Mouse (Mus musculus) megakaryocyte-erythroid progenitor cell, adult 5-6 weeks (primary cell): ENCODE measurements at regions not wholly inside any gene's neighbourhood (a gene's known extent, or its start where the extent isn't known, plus 50 kb on each side); places are given as distances from the start of the nearest gene placed in this dataset.
"Not testable (repeated sequence)": the region's sequence is repeated elsewhere in the genome, so short reads cannot be mapped to it uniquely, and the experiment has no call there.

Experiments used
- ATAC-seq: replicated peaks from 2 replicates; pipeline ENCODE4 v1.8.0; 2016; ENCODE audit warnings: mild to moderate bottlenecking, inconsistent platforms; ENCODE audit not compliant: severe bottlenecking, poor library complexity, low FRiP score, low TSS enrichment

GRCm38 (mm10) chr5:97831421-97831820 lies 199.4 kb downstream of the Antxr2 start:
- no peak for ATAC-seq

GRCm38 (mm10) chr5:97817485-97817884 lies 213.4 kb downstream of the Antxr2 start:
- no peak for ATAC-seq

DNA sequence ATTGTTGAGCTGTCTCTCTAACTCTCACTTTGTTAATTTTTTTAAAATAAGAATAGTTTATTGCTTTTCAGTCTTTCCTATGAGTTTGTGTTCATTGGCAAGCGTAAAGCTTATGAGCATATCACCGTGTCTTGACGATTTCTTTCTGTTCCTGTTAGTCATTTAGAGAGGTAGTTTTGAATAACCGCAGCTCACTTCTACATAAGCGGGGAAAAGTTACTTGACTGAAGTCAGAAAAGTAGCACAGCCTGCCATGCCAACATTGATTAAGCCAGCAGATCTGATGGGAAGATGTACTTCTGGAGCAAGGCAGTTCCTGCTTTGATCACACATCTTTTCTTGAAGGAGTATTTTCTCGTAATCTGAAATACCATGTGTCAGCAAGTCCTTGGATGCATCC lies 215.5 kb downstream of the Antxr2 start:
- no peak for ATAC-seq

GRCm38 (mm10) chr5:97814700-97815099 lies 216.1 kb downstream of the Antxr2 start:
- no peak for ATAC-seq

DNA sequence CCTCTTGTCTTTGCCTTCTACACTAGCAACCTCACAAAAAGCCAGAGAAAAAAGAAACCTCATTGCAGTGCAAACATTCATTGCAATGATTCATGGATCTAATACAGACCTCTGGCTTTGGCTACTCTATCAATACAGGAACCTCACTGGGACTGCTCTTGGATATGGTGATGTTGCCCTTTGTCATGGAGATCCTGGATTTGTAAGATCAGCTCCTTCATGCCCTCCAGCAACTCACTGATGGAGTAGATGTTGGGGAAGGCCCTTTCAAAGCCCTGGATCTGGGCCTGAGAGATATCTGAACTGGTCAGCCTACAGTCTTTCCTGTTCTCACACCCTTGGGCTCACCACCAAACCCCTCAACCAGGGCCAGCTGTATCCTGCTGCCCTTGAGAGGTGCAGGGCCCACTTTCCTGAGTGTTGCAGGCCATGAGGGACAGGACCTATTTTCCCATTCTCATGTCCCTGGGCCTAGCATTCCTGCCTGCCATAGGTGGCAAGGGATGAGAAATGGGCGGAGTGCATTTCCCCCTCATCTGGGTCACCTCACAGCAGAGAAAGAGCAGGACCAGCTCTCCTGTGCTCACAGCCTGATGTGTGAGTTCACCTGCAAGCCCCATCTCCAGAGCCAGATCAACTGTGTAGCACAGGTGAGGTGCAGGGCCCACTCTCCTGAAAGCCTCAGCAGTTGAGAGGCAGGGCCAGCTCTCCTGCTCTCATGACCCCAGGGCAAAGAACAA lies 218.1 kb downstream of the Antxr2 start:
- ATAC-seq: no peak

GRCm38 (mm10) chr5:97809007-97809406 lies 221.8 kb downstream of the Antxr2 start:
- no peak for ATAC-seq

GRCm38 (mm10) chr5:97807171-97807570 lies 223.7 kb downstream of the Antxr2 start:
- ATAC-seq: no peak

DNA sequence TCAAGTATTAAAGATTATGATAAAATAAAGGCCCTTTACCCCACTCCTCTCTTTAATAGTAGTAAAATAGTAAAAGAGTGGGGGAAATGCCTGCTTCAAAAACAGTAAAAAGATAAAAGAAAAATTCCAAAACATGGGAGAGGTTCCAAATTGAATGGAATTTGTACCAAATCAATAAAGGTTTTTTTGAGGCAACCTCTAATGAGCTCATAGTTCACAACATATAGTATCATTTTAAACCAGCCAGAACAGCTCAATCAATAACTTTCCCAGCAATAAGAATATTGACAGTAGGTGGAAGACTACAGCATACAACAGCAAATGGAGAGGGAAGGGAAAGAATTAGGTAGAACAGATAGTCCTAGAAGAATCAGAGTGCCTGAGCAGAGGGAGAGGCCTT lies 224.1 kb downstream of the Antxr2 start:
- no peak for ATAC-seq

- ATAC-seq: no peak
Observed at GRCm38 (mm10) chr5:97800017-97800416, 230.8 kb downstream of the Antxr2 start.

DNA sequence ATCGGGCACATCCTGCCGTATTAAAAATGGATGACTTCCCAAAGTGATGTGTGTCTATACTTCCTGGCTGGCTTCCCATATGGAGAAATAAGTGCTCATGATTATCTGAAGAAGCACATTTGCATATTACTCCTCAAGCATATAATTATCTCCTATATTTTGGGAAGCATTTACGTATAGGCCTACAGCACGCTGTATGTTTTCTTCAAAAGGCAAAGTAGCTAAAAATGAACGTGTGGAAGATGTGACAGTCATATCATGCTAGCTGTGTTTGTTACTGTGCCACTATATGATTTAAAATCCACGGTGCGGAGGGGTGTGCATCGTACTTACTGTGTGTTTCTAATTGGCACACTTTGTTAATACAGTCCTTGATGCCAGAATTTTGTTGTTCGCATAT lies 242.7 kb downstream of the Antxr2 start:
- no peak for ATAC-seq

- no peak for ATAC-seq
Observed at GRCm38 (mm10) chr5:97787001-97787400, 243.8 kb downstream of the Antxr2 start.

- not testable (repeated sequence) for ATAC-seq
Observed at GRCm38 (mm10) chr5:97775100-97775499, 255.7 kb downstream of the Antxr2 start.

DNA sequence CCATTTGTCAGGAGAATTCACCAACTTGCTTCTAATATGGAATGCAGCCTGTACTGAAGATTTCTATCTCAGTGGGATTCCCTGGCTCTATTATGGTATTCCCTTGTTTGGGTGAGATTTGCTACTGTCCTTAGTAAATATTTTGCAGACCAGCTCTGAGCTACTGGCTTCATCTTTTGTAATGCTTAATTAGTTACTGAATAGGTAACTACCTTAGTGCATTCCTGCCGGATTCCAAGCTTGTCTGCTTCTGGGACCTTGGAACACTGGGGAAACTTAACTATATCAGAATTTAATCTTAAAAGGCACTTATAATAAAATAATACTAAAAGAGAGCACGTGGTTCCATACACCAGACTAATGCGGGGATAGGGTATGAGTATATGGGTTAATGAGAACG lies 257.4 kb downstream of the Antxr2 start:
- not testable (repeated sequence) for ATAC-seq

- ATAC-seq: no peak
Observed at GRCm38 (mm10) chr5:97737339-97737738, 280.5 kb upstream of the Gk2 start.

- ATAC-seq: no peak
Observed at GRCm38 (mm10) chr5:97730920-97731319, 274.1 kb upstream of the Gk2 start.

- ATAC-seq: not testable (repeated sequence)
Observed at GRCm38 (mm10) chr5:97719364-97719763, 262.5 kb upstream of the Gk2 start.

DNA sequence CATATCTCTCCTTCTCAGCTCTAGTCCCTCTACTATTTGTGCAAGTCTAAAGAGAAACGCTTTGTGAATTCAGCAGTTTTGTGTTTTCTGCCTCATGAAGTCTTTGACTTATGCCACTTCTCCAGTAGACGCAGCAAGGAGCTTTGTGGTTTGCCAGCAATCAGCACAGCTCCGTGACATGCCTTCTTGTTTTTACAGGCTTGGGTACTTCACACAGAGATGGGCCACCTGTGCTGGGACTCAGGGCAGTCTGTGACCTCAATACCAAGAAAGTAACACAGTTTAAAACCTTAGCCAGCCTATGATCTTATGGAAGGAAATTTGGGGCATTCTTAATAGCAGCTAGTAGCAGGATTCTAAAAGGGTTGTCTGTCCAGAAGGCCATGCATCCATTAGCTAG lies 248.4 kb upstream of the Gk2 start:
- ATAC-seq: no peak

DNA sequence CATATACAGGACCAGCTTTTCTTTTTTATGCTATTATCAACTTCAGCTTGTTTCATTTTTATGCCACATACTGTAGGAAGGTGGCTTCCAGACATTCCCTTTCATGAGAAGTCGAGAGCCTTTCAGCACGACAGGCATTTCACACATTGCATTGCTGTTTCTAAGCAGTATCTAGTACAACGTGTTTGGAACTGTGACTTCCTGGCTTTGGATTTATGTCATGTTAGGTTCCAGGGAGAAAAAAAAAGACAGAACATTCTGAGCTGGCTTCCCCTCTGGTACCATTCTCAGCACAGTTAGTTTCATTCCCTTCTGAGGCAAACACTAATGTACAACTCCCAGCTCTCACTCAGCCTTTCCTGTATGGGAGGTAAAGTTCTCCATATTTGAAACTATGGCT lies 243.7 kb upstream of the Gk2 start:
- no peak for ATAC-seq

- no peak for ATAC-seq
Observed at GRCm38 (mm10) chr5:97697581-97698134, 240.8 kb upstream of the Gk2 start.

DNA sequence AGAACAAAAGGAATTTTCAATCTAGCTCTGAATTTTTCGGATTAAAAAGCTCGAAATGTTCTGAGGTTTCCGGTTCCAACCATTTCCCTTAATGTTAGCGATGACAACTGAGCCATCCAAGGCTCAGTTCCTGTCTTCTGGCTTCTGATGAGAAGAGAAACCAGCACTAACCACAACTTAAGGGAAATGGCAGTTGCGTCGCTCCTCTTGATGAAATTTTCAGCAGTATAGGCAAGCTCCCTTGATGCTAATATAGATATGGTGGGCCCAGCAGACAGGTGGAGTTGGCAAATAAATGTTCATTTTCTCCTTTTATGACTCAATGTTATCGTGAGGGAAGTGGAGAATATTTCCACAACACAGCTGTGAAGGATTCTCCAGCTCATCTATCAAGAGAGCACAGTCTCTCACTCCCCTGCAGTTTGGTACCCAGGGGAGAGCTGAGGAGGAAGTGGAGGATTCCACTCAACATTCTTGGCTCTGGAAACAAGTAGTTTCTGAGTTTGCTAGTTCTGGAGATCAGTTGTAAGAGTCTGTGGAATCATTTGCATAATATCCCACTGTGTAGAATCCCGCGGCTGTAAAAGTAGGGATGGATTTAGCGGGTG lies 236.6 kb upstream of the Gk2 start:
- ATAC-seq: no peak

GRCm38 (mm10) chr5:97685443-97685842 lies 228.6 kb upstream of the Gk2 start:
- ATAC-seq: no peak
